Mouse (Mus musculus) frontal cortex, postnatal 36 days (tissue): ENCODE data around the gene Olfr348.

Experiments
- DNase-seq, 2 experiments: peaks; one replicate each; pipeline ENCODE4 v3.0.0; 2022; ENCODE audit warnings: low spot score in 2 of 2

Gene Olfr348

GRCm38 (mm10) chr2:36783976-36784375 lies at the start of gene Olfr348:
Gene Olfr348, plus strand, starts transcription at chr2:36784276.
- no peak for DNase-seq

- DNase-seq = no peak
Measured at GRCm38 (mm10) chr2:36736226-36736625, 47.9 kb upstream of the Olfr348 start.

- no peak for DNase-seq
Measured at GRCm38 (mm10) chr2:36790238-36790637, 6.2 kb downstream of the Olfr348 start, which contains the start of gene Olfr50. Gene Olfr50, plus strand, starts transcription at chr2:36790538.

GRCm38 (mm10) chr2:36816932-36817331 lies 32.9 kb downstream of the Olfr348 start, which contains the start of gene Olfr3:
Gene Olfr3, minus strand, starts transcription at chr2:36817032.
- no peak for DNase-seq
